Mouse (Mus musculus) urinary bladder, adult 2 months (tissue): ENCODE results near the gene Foxc2. TPM values are rescaled to one million over a fixed set of nuclear protein-coding genes. Genes with fewer than 3 reads are reported as not detected.

Source experiments
- DNase-seq: peaks from one replicate; pipeline ENCODE4 v3.0.0; 2022; ENCODE audit warnings: low spot score
- polyA plus RNA-seq: library from polyadenylated mRNA; depleted of rRNA; stranded (reverse); fragments of >200 nt; gene quantifications from 2 replicates; pipeline ENCODE4 v1.2.3, GENCODE M21; 2012; rRNA removed

The Foxc2 gene
- polyA plus RNA-seq: 0.47 and 1.0 TPM in 2 replicates

DNA sequence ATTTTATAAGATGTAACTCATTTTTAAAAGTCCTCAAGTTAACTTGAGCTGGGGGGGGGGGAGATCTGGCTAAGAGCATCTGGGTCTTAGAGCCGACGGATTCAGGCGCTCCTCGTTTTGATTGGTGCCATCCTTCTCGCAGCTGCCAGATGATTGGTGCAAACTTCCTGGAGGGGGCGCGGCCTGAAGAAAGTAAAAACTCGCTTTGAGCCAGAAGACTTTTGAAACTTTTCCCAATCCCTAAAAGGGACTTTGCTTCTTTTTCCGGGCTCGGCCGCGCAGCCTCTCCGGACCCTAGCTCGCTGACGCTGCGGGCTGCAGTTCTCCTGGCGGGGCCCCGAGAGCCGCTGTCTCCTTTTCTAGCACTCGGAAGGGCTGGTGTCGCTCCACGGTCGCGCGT lies at the start of gene Foxc2:
Gene Foxc2 (plus strand): TSS at position 224 of the 400 bp plus-strand sequence.
- no peak for DNase-seq

- no peak for DNase-seq
Measured at GRCm38 (mm10) chr8:121071454-121071853, 44.5 kb upstream of the Foxc2 start.

- DNase-seq: no peak
Measured at GRCm38 (mm10) chr8:121072406-121073130, 43.4 kb upstream of the Foxc2 start.

DNA sequence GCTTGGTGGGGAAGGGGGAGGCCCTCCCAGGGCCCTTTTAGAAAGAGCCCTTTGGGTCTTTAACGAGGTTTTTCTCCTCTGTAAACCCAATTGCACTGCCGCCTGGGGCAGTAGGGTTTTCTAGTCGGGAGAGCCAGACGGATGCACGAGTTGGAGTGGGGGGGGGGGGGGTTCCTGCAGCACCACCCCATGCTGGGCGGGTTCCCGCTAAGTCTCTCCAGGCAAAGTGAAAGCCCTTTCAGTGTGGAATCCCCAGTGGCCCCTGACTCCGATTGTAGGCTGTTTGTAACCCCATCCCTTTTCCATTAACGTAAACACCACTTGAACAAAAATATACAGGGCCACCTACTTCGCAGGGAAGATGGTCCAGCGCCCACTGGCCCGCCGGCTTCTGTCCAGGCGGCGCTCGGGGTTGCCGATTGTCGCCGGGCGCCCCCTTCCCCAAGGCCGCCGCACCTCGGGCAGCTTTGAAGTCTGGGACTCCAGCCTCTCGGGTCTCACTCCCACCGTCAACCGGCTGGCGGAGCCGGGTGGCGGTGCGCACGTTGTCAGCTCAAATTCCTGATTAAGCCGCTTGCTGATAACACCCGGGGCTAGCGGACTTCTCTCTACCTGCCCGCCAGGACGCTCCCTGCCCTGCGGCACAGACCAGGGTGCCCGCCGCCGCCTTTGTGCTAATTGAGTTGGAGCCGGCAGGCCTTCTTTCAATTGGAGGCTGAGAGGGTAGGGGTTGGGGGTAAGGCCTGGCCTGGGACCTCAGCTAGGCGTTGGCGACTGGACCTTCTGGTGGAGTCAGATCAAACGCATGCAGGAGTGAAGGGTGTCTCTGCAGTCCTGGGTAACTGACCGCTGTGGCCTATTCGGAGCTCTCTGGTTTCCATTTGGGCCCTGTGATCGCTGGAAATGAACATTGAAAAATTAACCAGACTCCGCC lies 42.5 kb upstream of the Foxc2 start:
- DNase-seq: no peak

DNA sequence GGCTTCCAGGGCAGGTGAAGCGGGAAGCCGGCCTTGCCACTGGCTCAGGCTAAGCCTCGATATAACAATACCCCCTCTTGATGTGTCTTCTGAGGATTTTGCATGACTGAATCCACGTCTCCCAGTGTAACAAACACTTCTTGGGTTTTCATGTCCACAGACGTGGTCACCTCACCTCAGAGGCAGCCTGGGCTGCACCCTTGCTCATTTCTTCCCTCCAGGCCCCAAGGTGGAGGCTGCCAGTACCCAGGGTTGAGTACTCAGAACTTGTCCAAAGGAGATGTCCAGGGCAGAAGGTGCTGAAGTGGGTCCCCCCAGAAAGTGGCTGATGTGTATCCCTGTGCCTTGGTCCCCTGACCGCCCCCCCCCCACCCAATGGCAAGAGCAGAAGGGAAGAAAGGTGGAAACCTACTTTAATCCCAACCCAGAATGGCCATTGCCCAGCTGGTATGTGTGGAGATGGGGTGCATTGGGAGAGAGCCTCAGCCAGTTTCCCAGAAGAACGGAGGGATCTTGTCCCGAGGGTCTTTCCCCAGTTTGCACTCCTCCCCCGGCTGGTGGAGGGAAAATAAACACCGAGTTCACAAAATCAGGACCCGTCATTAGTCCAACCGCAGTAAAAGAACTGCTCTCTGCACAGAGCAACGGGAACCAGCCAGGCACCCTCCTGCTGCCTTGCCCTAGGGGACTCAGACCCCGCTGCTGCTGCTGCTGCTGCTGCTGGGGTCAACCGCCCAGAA lies 41.7 kb upstream of the Foxc2 start:
- no peak for DNase-seq

- DNase-seq: no peak
Measured at GRCm38 (mm10) chr8:121074848-121075145, 41.2 kb upstream of the Foxc2 start.

DNA sequence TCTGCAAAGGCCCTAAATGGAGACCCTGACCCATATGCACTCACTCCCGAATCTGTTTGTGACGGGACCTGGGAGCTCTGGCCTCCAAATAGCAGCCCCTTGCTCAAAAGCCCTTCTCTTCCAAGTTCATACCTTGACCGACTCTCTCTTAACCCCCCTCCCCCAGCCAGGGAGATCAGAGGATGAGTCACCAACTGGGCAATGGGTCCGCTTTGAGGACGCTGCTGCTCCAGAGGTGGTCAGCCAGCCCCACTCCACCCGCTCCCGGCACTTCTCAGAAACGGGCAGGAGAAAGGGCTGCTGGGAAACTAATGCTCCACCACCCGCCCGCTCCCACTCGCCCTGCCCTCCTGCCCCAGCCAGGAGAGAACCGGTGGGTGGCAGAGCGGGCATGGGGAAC lies 40.0 kb upstream of the Foxc2 start:
- no peak for DNase-seq

- no peak for DNase-seq
Measured at GRCm38 (mm10) chr8:121076555-121076954, 39.4 kb upstream of the Foxc2 start.

GRCm38 (mm10) chr8:121078721-121079120 lies 37.2 kb upstream of the Foxc2 start:
- no peak for DNase-seq

GRCm38 (mm10) chr8:121079201-121079600 lies 36.8 kb upstream of the Foxc2 start:
- no peak for DNase-seq

- no peak for DNase-seq
Measured at GRCm38 (mm10) chr8:121079944-121080343, 36.0 kb upstream of the Foxc2 start.

DNA sequence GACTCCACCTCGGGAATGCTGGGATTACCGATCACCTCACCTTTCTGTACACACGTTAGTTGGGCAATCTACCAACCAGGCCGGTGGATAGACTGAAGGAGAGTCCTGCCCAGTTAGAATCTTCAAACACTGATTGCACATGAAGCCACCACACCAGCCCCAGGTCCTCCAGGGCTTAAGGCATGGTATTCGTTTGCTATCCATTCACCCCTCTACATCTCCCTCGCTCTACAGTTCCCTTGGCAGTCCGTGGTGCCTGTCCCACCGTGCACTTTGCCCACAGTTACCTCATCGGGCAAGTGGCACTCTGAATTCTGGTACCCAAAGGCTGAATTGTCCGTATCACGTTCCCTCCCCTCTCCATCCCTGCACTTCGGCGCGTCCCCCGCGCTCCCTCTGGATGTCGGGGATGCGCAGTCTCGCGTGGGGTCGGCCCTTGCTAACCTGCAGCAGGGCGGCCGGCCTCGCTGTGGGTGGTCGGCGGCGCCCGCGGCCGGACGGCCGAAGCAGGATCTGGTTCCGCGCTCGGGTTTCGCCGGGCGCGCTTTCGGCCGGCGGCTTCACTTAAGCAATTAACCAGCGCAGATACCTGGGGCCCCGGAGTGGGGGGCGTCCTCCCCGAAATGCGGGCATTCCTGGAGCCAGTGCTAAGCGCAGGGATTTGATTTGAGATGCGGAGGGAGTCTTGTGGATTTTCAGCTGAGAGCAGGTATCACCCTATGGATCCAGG lies 35.4 kb upstream of the Foxc2 start:
- no peak for DNase-seq

GRCm38 (mm10) chr8:121081398-121081797 lies 34.6 kb upstream of the Foxc2 start:
- DNase-seq: no peak

DNA sequence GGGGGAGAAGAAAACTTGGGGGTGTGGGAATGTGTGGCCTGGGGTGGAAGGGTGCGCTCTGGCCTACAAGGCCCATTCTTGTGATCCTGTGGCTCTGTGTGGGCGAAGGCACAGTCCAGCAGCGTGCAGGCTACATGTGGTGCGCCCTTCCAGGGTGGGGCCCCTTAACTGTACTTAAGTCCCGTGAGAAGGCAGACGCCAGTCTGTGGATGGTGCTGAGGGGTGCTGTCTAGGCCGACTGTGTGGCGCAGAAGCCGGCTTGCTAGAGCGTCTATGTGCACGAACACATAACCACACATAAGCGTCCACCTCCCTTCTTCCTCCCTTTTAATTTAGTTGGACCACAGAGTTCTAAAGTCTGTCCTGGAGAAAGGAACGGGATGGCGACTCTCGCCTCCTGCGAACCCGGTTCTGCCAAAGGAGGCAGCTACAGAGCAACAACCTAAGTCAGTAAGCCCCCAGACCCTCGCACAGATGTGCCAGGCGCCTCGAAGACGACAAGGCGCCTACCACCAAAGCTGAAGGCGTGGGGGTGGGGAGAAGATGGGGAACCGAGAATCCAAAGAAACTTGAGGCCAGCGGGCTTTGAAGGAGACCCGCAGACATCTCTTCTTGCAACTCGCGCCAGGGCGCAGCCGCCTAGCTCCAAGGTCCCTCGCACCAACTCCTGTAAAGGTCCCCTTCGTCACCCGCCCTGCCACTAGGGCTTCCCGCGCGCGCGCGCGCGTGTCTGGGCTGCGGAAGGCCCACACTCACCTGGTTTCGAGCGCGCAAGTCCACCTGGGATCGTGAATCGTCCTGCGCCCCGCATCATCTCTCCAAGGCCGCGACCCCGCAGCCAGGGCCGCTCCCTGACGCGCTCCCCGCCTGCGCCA lies 33.5 kb upstream of the Foxc2 start:
- no peak for DNase-seq

- DNase-seq: peak; percentile 71
Measured at GRCm38 (mm10) chr8:121083093-121083935, 32.7 kb upstream of the Foxc2 start.

DNA sequence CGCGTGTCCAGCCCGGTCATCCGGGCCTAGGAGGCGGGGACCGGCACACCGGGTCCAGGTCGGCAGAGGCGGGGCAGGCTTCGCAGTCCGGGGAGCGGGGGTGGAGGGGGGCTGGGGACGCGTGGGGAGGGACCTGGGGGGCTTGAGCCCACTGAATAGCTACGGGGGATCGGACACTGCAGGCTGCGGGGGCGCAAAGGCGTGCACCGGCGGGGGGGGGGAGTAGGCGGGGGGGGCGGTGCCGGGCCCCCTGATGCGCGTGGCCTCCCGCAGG lies 32.1 kb upstream of the Foxc2 start:
- DNase-seq: no peak

DNA sequence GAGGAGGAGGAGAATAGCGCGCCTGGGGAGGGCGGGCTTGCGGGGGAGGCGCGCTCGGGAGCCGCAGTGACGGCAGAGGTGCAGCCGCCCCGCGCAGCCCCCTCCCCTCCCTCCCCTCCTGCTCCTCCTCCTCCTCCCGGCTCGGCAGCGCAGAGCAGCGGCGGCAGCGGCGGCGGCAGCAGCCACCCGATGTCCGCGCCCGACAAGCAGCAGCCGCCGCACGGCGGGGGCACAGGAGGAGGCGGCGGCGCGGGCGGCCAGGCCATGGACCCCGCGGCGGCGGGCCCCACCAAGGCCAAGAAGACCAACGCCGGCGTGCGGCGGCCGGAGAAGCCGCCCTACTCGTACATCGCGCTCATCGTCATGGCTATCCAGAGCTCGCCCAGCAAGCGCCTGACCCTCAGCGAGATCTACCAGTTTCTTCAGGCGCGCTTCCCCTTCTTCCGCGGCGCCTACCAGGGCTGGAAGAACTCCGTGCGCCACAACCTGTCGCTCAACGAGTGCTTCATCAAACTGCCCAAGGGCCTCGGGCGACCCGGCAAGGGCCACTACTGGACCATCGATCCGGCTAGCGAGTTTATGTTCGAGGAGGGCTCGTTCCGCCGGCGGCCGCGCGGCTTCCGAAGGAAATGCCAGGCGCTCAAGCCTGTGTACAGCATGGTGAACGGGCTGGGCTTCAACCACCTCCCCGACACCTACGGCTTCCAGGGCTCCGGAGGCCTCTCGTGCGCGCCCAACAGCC lies 31.6 kb upstream of the Foxc2 start, which contains the start of gene Foxf1:
Gene Foxf1 (plus strand): TSS at position 177 of the 742 bp plus-strand sequence.
- peak; percentile 53 for DNase-seq

- no peak for DNase-seq
Measured at GRCm38 (mm10) chr8:121085011-121085410, 31.0 kb upstream of the Foxc2 start.

GRCm38 (mm10) chr8:121085561-121085960 lies 30.4 kb upstream of the Foxc2 start:
- DNase-seq: no peak
